Mouse (Mus musculus): ENCODE measurements at regions not wholly inside any gene's neighbourhood (a gene's known extent, or its start where the extent isn't known, plus 50 kb on each side); places are given as distances from the start of the nearest gene placed in this dataset.
"Not testable (repeated sequence)": the region's sequence is repeated elsewhere in the genome, so short reads cannot be mapped to it uniquely, and the experiment has no call there.

GRCm38 (mm10) chr15:19593746-19594145 lies 775.0 kb downstream of the Cdh10 start:
- no peak for DNase-seq
- no peaks in the 10 kb centered on the region for H3K27me3 ChIP-seq (ENCODE audit: insufficient read depth, low read length)
- TF ChIP-seq CTCF (IDR thresholded peaks at IDR 0.05; ENCODE audit: low read depth), result no peak
- no peak overlapping the region for H3K4me3 ChIP-seq (ENCODE audit: low read depth, low read length)
- WGBS, result 90% methylated on average over 2 of the region's 2 CpGs
- H3K4me2 ChIP-seq, result no peak overlapping the region
- H3K9ac ChIP-seq, result no peak overlapping the region
- no peak for ATAC-seq (ENCODE audit: insufficient read depth)
- H3K36me3 ChIP-seq (ENCODE audit: insufficient read depth), result no peaks in the 10 kb centered on the region
- no peaks in the 10 kb centered on the region for H3K4me1 ChIP-seq (ENCODE audit: insufficient read depth)
- no peaks in the 10 kb centered on the region for H3K9me3 ChIP-seq (ENCODE audit: low read depth, low read length)
- H3K27ac ChIP-seq (ENCODE audit: low read depth), result no peak overlapping the region

- H3K4me3 ChIP-seq (ENCODE audit: low read depth, low read length); ATAC-seq (ENCODE audit: insufficient read depth); H3K4me1 ChIP-seq (ENCODE audit: insufficient read depth); H3K9ac ChIP-seq; H3K36me3 ChIP-seq (ENCODE audit: insufficient read depth); H3K9me3 ChIP-seq (ENCODE audit: low read depth, low read length); H3K4me2 ChIP-seq; H3K27me3 ChIP-seq (ENCODE audit: insufficient read depth, low read length); DNase-seq; H3K27ac ChIP-seq (ENCODE audit: low read depth): not testable (repeated sequence)
- 77% methylated on average over 5 of the region's 5 CpGs for WGBS
These were observed 803.6 kb downstream of the Cdh10 start for GRCm38 (mm10) chr15:19622367-19622766.

DNA sequence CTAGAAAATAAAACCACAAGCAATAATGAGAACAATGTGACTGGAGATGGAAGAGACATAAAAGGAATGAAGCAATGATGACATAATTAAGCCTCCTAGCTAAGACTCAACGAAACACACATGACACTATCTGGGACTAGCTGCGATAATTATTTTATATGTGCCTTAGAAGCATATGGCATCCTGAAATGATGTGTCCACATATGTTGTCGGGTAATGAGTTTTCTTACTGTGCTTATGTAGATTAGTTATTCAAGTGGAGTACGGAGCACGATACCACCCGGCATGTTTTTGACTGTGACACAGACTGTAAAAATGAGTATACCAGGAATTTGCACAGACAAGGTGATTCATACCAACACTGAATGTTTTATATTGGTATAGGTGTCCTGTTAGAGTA lies 781.7 kb upstream of the Cdh12 start:
- Histone ChIP-seq H3K9ac (no peak overlapping the region), H3K27me3 (ENCODE audit: insufficient read depth, low read length) (no peaks in the 10 kb centered on the region), H3K36me3 (ENCODE audit: insufficient read depth) (no peaks in the 10 kb centered on the region), H3K27ac (ENCODE audit: low read depth) (no peak overlapping the region), H3K4me2 (no peak overlapping the region), H3K4me3 (ENCODE audit: low read depth, low read length) (no peak overlapping the region), H3K4me1 (ENCODE audit: insufficient read depth) (no peaks in the 10 kb centered on the region), H3K9me3 (ENCODE audit: low read depth, low read length) (no peaks in the 10 kb centered on the region)
- ATAC-seq (ENCODE audit: insufficient read depth) (no peak), DNase-seq (no peak)
- TF ChIP-seq CTCF (IDR thresholded peaks at IDR 0.05; ENCODE audit: low read depth), result no peak
- WGBS, result 87% methylated on average over 6 of the region's 6 CpGs

GRCm38 (mm10) chr15:19675545-19675944 lies 773.5 kb upstream of the Cdh12 start:
- H3K4me1 ChIP-seq (ENCODE audit: insufficient read depth), result no peaks in the 10 kb centered on the region
- 74% methylated on average over 7 of the region's 7 CpGs for WGBS
- H3K27ac ChIP-seq (ENCODE audit: low read depth), result no peak overlapping the region
- H3K4me2 ChIP-seq, result no peak overlapping the region
- ATAC-seq (ENCODE audit: insufficient read depth) (no peak), DNase-seq (no peak)
- no peaks in the 10 kb centered on the region for H3K27me3 ChIP-seq (ENCODE audit: insufficient read depth, low read length)
- H3K9ac ChIP-seq, result no peak overlapping the region
- no peak overlapping the region for H3K4me3 ChIP-seq (ENCODE audit: low read depth, low read length)
- no peaks in the 10 kb centered on the region for H3K9me3 ChIP-seq (ENCODE audit: low read depth, low read length)
- H3K36me3 ChIP-seq (ENCODE audit: insufficient read depth), result no peaks in the 10 kb centered on the region
- no peak for TF ChIP-seq CTCF (IDR thresholded peaks at IDR 0.05; ENCODE audit: low read depth)

- ATAC-seq (ENCODE audit: insufficient read depth) (no peak), DNase-seq (no peak)
- Histone ChIP-seq H3K36me3 (ENCODE audit: insufficient read depth) (no peaks in the 10 kb centered on the region), H3K9ac (no peak overlapping the region), H3K27me3 (ENCODE audit: insufficient read depth, low read length) (no peaks in the 10 kb centered on the region), H3K4me3 (ENCODE audit: low read depth, low read length) (no peak overlapping the region), H3K4me2 (no peak overlapping the region), H3K27ac (ENCODE audit: low read depth) (no peak overlapping the region), H3K9me3 (ENCODE audit: low read depth, low read length) (no peaks in the 10 kb centered on the region), H3K4me1 (ENCODE audit: insufficient read depth) (no peaks in the 10 kb centered on the region)
- WGBS, result 65% methylated on average over 2 of the region's 2 CpGs
- no peak for TF ChIP-seq CTCF (IDR thresholded peaks at IDR 0.05; ENCODE audit: low read depth)
These were observed 761.8 kb upstream of the Cdh12 start for GRCm38 (mm10) chr15:19687239-19687638.

GRCm38 (mm10) chr15:19711764-19712163 lies 737.3 kb upstream of the Cdh12 start:
- Histone ChIP-seq H3K4me1 (ENCODE audit: insufficient read depth) (no peaks in the 10 kb centered on the region), H3K9ac (no peak overlapping the region), H3K27me3 (ENCODE audit: insufficient read depth, low read length) (no peaks in the 10 kb centered on the region), H3K27ac (ENCODE audit: low read depth) (no peak overlapping the region), H3K36me3 (ENCODE audit: insufficient read depth) (no peaks in the 10 kb centered on the region), H3K9me3 (ENCODE audit: low read depth, low read length) (no peaks in the 10 kb centered on the region), H3K4me2 (no peak overlapping the region), H3K4me3 (ENCODE audit: low read depth, low read length) (no peak overlapping the region)
- no peak for DNase-seq
- no peak for TF ChIP-seq CTCF (IDR thresholded peaks at IDR 0.05; ENCODE audit: low read depth)
- 77% methylated on average over 3 of the region's 3 CpGs for WGBS
- ATAC-seq (ENCODE audit: insufficient read depth), result no peak

Measured in lung, embryonic 14.5 days (tissue).